7 mouse cellular contexts compared by ENCODE assay signal in the genomic region with DNA sequence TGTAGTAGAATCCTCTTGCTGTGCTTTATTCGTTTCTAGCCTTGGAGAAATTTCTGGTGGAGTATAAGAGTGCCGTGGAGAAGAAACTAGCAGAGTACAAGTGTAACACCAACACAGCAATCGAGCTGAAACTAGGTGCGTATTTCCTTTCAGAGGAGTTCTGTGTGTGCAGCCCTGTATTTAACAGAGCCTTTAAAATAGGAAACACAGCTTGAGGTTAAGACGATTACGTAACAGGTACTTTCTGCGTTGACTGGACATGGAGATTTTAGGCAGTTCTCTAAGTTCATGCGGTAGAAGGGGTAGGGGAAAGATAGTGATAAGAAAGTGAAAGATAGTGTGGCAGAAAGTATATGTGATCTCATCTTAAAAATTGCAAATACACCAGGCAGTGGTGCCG. TPM values are rescaled to one million over a fixed set of nuclear protein-coding genes. Genes with fewer than 3 reads are reported as not detected.
DNase-seq lines count a peak whose midpoint lies in the region; ATAC-seq lines count a peak whose summit lies in the region.

No protein-coding gene starts in this region.

- H3K27ac ChIP-seq in forebrain, embryonic 15.5 days (replicated peaks): no peak overlapping the region
- H3K27ac ChIP-seq in macrophage: peak overlapping the region; percentile 66

- H3K4me2 ChIP-seq in forebrain, embryonic 15.5 days (replicated peaks): peak overlapping the region; percentile 81

- H3K4me1 ChIP-seq in forebrain, embryonic 15.5 days: peaks cover 11% of the 10 kb centered on the region

- DNase-seq in 416B (ENCODE audit: low read depth): peak; percentile 87
- no peak for DNase-seq in left cerebral cortex, adult 18-20 months (ENCODE audit: low spot score in 2 of 2)
- no peak for DNase-seq in retina, embryonic 14.5 days (ENCODE audit: low spot score)
- no peak for DNase-seq in cerebellum, adult 8-10 months

- WGBS in forebrain, embryonic 15.5 days: 65% methylated on average over 9 of the region's 9 CpGs
- 5% methylated on average over 9 of the region's 9 CpGs for WGBS in macrophage (ENCODE audit: missing documents)

- peak; percentile 26 for ATAC-seq in CD4-positive, CD25-positive, alpha-beta regulatory T cell, adult 4 months
- no peak for ATAC-seq in forebrain, embryonic 15.5 days (replicated peaks)

- no peaks in the 10 kb centered on the region for H3K27me3 ChIP-seq in forebrain, embryonic 15.5 days

- peaks cover 7% of the 10 kb centered on the region; the same call in 1 of the 2 replicates for H3K36me3 ChIP-seq in forebrain, embryonic 15.5 days
- H3K36me3 ChIP-seq in macrophage (ENCODE audit: inconsistent target): no peaks in the 10 kb centered on the region

- H3K9ac ChIP-seq in forebrain, embryonic 15.5 days (replicated peaks): peak overlapping the region; percentile 74

- no peaks in the 10 kb centered on the region for H3K9me3 ChIP-seq in forebrain, embryonic 15.5 days

- H3K4me3 ChIP-seq in forebrain, embryonic 15.5 days: peak overlapping the region; percentile 92
- H3K4me3 ChIP-seq in macrophage (ENCODE audit: inconsistent target): peak overlapping the region; percentile 73

- H3K79me2 ChIP-seq in macrophage (ENCODE audit: inconsistent target): peaks cover 47% of the 10 kb centered on the region

RNA-seq across cellular contexts. Expression of gene Hat1, which starts 1.1 kb away (rescaled TPM):
- polyA plus RNA-seq in CD4-positive, CD25-positive, alpha-beta regulatory T cell, adult 4 months (2017; shearing (Covaris generic)): 10 to 100 TPM; 57.1 to 58.8 TPM
- 86.8 and 90.1 TPM in 2 replicates for polyA plus RNA-seq in forebrain, embryonic 15.5 days (2015; fragmentation: Nextera tagmentation; extraction: Ambion mirVana)
- 10 to 100 TPM; 23.0 to 85.1 (median 46.9) TPM for total RNA-seq in macrophage (2018; cell fraction: chromatin; rRNA removed)
- total RNA-seq in macrophage (2018; cell fraction: cytosol; rRNA removed): 10 to 100 TPM; 30.5 to 81.7 (median 57.6) TPM
- total RNA-seq in macrophage (2018; cell fraction: nucleus; rRNA removed): 10 to 100 TPM; 21.8 to 73.4 (median 48.9) TPM
- 34.4 to 91.9 TPM (median 56.0 TPM) in 3 replicates for polyA plus RNA-seq in macrophage (2018)
- 10 to 100 TPM; 20.5 to 20.8 TPM for total RNA-seq in left cerebral cortex, adult 18-20 months (2021)

RNA-seq across cellular contexts. Expression of gene Slc25a12, which starts 22.3 kb away (rescaled TPM):
- 10 to 100 TPM; 74.4 to 89.2 TPM for polyA plus RNA-seq in CD4-positive, CD25-positive, alpha-beta regulatory T cell, adult 4 months (2017; shearing (Covaris generic))
- 74.6 and 82.0 TPM in 2 replicates for polyA plus RNA-seq in forebrain, embryonic 15.5 days (2015; fragmentation: Nextera tagmentation; extraction: Ambion mirVana)
- total RNA-seq in macrophage (2018; cell fraction: chromatin; rRNA removed): 100 to 1,000 TPM in 10 of 26 experiments, 10 to 100 TPM in 16; 23.6 to 142 (median 66.7) TPM
- 10 to 100 TPM; 18.0 to 48.7 (median 28.9) TPM for total RNA-seq in macrophage (2018; cell fraction: cytosol; rRNA removed)
- total RNA-seq in macrophage (2018; cell fraction: nucleus; rRNA removed): 10 to 100 TPM; 15.1 to 90.9 (median 43.4) TPM
- polyA plus RNA-seq in macrophage (2018): 20.9 to 38.7 TPM (median 26.8 TPM) in 3 replicates
- 100 to 1,000 TPM; 152 to 167 TPM for total RNA-seq in left cerebral cortex, adult 18-20 months (2021)
